Mouse (Mus musculus) hindbrain, postnatal 0 days (tissue): ENCODE measurements around the gene Larp4b. TPM values are rescaled to one million over a fixed set of nuclear protein-coding genes. Genes with fewer than 3 reads are reported as not detected.

Source experiments
- ATAC-seq: fragments of 200-750 bp; cut with Nextera tagmentation; 2 replicates; pipeline ENCODE4 v1.8.0; 2017; ENCODE audit warnings: mild to moderate bottlenecking, moderate TSS enrichment, moderate library complexity
- DNase-seq: peaks from one replicate; pipeline ENCODE4 v3.0.0-alpha.2; 2015; ENCODE audit warnings: low spot score
- H3K27ac ChIP-seq: fragments of 300-500 bp; sonication (generic); 2 replicates; pipeline ENCODE4 v1.5.1; 2014; ENCODE audit warnings: mild to moderate bottlenecking
- H3K27me3 ChIP-seq: fragments of 300-500 bp; sonication (generic); 2 replicates; pipeline ENCODE4 v1.6.1; 2014; ENCODE audit warnings: low read length, mixed read lengths; ENCODE audit not compliant: insufficient read depth
- H3K36me3 ChIP-seq: fragments of 300-500 bp; sonication (generic); 2 replicates; pipeline ENCODE4 v1.6.1; 2014; ENCODE audit warnings: low read length, mixed read lengths; ENCODE audit not compliant: insufficient read depth
- H3K4me1 ChIP-seq: fragments of 300-500 bp; sonication (generic); 2 replicates; pipeline ENCODE4 v1.6.1; 2014; ENCODE audit warnings: antibody characterized with exemption, low read length, mixed read lengths; ENCODE audit not compliant: insufficient read depth
- H3K4me2 ChIP-seq: fragments of 300-500 bp; sonication (generic); 2 replicates; pipeline ENCODE4 v1.6.1; 2014; ENCODE audit warnings: low read depth, mild to moderate bottlenecking, low read length, moderate library complexity, mixed read lengths
- H3K4me3 ChIP-seq: fragments of 300-500 bp; sonication (generic); 2 replicates; pipeline ENCODE4 v1.5.1; 2014; ENCODE audit warnings: low read length
- H3K9ac ChIP-seq: fragments of 300-500 bp; sonication (generic); replicated peaks from 2 replicates; pipeline ENCODE4 v1.6.1; 2014; ENCODE audit warnings: mild to moderate bottlenecking, low read length, moderate library complexity, mixed read lengths
- H3K9me3 ChIP-seq: fragments of 300-500 bp; sonication (generic); 2 replicates; pipeline ENCODE4 v1.6.1; 2016; ENCODE audit warnings: low read length, mixed read lengths
- CTCF ChIP-seq: IDR thresholded peaks from 2 replicates; pipeline ENCODE4 v1.5.1; 2016; ENCODE audit warnings: antibody characterized with exemption, control low read depth, low read depth
- WGBS: fragments of 180-500 bp; shearing (Covaris S2); extraction: QIAGEN DNeasy Blood & Tissue Kit; methylation state at CpG from one replicate; pipeline ENCODE4 v1.1.7; 2014; 5-methylcytosine and 5-hydroxymethylcytosine counted together
- polyA plus RNA-seq: library from polyadenylated mRNA; unstranded; fragments of >200 nt; fragmentation: Nextera tagmentation; extraction: Ambion mirVana; gene quantifications from 2 replicates; pipeline ENCODE4 v1.2.1, GENCODE M21; 2015
- total RNA-seq: library from RNA; depleted of rRNA; stranded (reverse); fragments of >200 nt; gene quantifications from 2 replicates; pipeline ENCODE4 v1.2.3, GENCODE M21; 2014; rRNA removed

The Larp4b gene
- total and polyA plus RNA-seq, 2 experiments from 2014 or later = 32.6 to 57.8 TPM

GRCm38 (mm10) chr13:9222761-9223405 lies 129.2 kb downstream of the Larp4b start:
- Histone ChIP-seq H3K4me1 (no peaks in the 10 kb centered on the region), H3K4me2 (no peak overlapping the region), H3K9me3 (no peaks in the 10 kb centered on the region), H3K4me3 (no peak overlapping the region), H3K27ac (no peak overlapping the region), H3K36me3 (no peaks in the 10 kb centered on the region), H3K27me3 (no peaks in the 10 kb centered on the region), H3K9ac (no peak overlapping the region)
- DNase-seq = no peak
- TF ChIP-seq CTCF = no peak
- ATAC-seq = no peak
- 82% methylated on average over 9 of the region's 9 CpGs for whole genome bisulfite sequencing

Other genes starting within 250 kb of the Larp4b start
- 58.8 and 60.7 TPM in 2 replicates for gene Wdr37, start 222.0 kb upstream of the Larp4b start, total RNA-seq
- gene Wdr37, start 222.0 kb upstream of the Larp4b start, polyA plus RNA-seq = 36.9 and 38.3 TPM in 2 replicates
- 40.5 and 49.8 TPM in 2 replicates for gene Idi1, start 208.4 kb upstream of the Larp4b start, total RNA-seq
- 65.3 and 71.0 TPM in 2 replicates for gene Idi1, start 208.4 kb upstream of the Larp4b start, polyA plus RNA-seq
- not detected in 2 replicates for gene Gm9745, start 145.7 kb upstream of the Larp4b start, total RNA-seq
- not detected in 2 replicates for gene Gm9745, start 145.7 kb upstream of the Larp4b start, polyA plus RNA-seq
- gene Idi2, start 141.0 kb upstream of the Larp4b start, total RNA-seq = not detected in 2 replicates
- not detected in 2 replicates for gene Idi2, start 141.0 kb upstream of the Larp4b start, polyA plus RNA-seq
- gene Gtpbp4, start 97.8 kb upstream of the Larp4b start, total RNA-seq = 11.9 and 19.6 TPM in 2 replicates
- 53.0 and 57.8 TPM in 2 replicates for gene Gtpbp4, start 97.8 kb upstream of the Larp4b start, polyA plus RNA-seq
- gene Dip2c, start 182.6 kb downstream of the Larp4b start, total RNA-seq = 66.9 and 73.6 TPM in 2 replicates
- 8.4 and 9.2 TPM in 2 replicates for gene Dip2c, start 182.6 kb downstream of the Larp4b start, polyA plus RNA-seq